Mouse (Mus musculus) right cerebral cortex, postnatal 25 days (tissue): ENCODE data around the gene Cib1.

ENCODE experiments used
- DNase-seq: peaks from one replicate; pipeline ENCODE4 v3.0.0; 2022

Gene Cib1

DNA sequence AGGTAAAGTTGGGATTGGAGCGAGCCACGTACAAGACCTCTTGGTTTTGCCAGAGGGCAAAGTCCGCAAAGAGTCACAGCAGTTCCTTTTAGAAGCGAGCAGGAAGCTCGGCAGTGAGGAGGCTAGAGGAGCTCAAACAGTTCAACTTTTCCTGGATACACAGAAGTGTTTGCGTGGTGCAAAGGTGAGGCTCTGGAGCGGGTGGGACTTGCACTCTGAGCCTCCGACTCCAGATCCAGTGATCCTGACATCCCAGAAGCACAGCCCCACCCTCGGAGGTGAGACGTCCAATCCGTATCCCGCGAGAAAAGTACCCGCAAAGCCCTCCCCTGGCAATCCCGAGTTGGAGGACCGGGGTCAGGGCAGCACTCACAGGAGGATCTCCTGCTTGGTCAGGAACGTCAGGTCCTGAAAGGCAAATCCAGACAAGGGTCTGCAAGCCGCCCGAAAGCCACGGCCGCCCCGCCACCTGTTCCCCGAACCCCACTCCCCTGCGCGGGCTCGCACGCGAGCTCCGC lies 583 bp downstream of the Cib1 start:
- no peak for DNase-seq

DNA sequence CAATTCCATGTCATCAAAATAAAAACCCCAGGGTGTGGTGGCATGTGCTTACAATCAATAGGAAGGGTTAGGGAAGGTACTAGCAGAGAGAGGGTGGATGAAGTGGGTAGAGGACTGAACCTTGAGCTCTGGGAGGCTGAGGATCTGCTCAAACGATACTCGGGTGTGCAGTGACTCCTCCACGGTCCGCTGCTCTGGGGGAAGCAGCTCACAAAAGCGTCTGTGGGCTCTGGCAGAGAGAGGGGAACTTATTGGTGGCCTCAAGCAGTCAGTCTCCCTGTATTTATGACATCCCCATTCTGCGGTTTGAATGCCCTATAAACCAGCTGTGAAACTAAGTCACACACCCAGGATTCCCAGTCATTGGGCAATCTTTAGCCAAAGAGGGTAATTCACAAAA lies 2.4 kb downstream of the Cib1 start:
- DNase-seq: no peak

DNA sequence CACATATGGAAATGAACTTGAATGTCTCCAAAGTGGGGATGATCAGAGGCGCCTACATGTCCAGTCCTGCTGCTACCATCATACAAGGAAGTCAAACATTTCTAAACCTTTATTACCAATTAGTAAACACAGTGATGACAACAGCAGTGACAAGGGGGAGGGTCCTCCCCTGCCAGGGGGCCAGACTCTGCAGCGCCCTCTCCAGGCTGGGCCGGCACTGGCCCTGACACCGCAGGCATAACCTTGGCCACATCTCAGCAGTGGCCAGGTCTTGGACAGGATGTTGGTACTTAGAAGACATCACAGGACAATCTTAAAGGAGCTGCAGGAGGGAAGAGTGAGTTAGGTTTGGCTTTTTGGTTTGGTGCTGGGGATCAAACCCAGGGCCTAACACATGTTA lies 5.5 kb downstream of the Cib1 start:
- DNase-seq: no peak

DNA sequence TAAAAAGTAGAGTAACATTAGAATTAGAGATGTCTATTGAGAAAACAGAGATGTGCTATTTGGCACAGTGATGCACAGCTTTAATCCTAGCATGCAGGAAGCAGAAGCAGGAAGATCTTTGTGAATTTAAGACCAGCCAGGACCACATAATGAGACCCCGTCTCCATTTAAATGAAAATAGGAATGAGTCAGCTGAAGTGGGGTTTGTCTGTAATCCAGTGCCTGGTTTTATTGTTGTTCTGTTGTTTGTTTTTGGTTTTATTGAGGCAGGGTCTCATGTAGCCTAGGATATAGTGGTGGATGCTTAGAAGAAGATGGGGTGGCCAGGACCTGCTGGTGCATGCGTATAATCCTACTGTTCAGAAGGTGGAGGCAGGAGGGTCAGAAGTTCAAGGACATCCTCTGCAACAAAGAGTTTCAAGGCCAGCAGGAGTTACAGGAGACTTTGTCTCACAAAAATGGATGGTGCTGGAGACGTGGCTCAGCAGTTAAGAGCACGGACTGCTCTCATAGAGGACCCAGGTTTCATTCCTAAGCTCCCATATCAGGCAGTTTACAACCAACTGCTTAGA lies 11.3 kb downstream of the Cib1 start:
- DNase-seq: no peak

DNA sequence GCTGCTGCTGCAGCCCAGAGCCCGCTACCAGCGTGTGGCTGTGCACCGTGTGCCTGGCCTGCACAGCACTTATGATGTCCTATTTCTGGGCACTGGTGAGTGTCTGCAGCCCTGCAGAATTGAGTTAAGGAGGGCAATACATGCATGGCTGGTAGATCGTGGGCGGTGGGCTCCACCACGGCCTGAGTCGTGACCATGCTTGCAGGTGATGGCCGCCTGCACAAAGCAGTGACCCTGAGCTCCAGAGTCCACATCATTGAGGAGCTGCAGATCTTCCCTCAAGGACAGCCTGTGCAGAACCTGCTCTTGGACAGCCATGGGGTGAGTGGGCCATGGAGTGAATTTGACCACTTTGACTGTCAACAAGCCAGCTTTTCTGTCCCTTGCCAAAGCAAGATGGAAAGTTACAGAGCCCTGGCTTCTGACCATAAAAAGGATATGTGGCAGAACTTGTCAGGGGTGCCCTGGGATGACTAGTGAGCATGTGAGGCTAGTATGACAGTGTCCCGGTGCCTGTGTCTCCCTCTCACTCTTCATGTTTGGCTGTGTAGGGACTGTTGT lies 12.3 kb downstream of the Cib1 start:
- no peak for DNase-seq

DNA sequence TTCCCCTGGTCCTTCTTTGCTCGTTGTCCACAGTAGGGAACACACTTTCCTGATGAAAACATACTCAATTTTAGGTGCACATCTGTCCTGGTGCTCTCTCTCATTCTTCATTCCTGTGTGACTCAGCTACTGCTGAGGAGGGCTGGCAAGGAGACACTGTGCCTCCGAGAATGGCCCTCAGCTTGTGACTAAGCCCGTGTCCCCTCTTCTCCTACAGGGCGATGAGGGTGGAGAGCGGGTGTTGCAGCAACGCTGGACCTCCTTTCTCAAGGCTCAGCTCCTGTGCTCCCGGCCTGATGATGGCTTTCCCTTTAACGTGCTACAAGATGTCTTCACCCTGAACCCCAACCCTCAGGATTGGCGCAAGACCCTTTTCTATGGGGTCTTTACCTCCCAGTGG lies 13.9 kb downstream of the Cib1 start:
- no peak for DNase-seq

DNA sequence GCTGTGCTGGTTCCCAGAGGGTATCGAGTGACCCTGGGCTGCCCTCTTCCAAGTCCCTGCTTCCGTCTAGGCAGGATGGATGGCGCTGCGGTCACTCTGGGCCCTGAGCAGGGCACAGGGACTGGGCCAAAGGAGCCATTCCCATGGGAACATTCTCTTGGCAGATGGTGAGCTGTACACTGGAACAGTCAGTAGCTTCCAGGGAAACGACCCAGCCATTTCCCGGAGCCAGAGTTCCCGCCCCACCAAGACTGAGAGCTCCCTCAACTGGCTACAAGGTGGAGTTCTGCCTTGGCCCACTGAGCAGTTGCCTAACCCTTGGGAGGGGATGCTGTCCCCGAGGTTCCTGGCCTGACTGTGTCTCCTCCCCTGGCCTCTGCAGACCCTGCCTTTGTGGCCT lies 16.0 kb downstream of the Cib1 start:
- DNase-seq: no peak

DNA sequence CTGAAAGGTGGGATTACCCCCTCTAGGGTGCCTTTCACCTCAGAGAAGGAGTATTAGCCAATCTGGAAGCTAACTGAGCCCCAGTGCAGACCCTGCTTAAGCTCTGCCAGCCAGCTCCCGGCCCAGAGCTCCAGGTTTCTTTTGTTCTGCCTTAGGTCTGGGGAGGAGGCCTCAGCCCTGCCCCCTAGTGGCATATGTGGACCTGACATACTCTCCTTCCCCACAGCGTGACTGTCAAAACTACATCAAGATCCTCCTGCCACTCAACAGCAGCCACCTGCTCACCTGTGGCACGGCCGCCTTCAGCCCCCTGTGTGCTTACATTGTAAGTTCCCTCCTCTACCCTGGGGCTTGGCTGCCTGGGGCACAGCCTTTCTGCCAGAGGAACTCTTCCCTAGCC lies 17.2 kb downstream of the Cib1 start:
- peak; percentile 62 for DNase-seq

DNA sequence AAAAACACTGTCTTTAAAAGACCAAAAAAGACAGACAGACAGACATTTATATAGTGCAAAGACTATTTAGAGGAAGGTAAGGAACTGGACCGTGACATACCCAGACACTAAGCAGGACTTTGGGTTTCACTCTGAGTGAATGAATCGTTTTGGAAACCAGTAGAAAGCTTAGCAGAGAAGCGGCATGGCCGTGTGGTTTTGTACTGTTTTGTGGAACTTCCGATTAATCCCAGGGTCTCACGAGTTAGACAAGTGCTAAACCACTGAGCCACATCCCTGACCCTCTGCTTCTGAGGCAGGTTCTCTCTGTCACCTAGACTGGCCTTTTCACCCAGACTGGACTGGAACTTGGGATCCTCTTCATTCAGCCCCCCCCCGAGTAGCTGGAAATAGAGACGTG lies 18.2 kb downstream of the Cib1 start:
- no peak for DNase-seq

DNA sequence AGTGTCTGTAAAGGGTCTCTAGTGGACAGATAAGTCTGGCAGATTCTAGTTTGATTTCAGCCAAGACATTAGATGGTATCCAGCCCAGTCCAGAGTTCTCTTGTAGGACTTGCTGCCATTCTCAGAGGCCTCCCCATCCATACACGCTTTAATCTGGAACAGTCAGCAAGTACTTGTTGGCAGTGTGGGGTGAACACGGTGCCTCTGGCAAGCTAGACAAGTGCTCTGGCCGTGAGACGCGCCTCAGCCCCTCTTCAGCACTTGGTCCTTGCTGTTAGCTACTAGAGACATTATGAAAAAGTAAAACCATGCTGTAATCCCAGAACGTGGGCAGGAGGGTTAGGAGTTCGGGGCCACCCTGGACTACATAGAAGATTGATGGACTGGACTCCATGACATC lies 19.0 kb downstream of the Cib1 start:
- no peak for DNase-seq

DNA sequence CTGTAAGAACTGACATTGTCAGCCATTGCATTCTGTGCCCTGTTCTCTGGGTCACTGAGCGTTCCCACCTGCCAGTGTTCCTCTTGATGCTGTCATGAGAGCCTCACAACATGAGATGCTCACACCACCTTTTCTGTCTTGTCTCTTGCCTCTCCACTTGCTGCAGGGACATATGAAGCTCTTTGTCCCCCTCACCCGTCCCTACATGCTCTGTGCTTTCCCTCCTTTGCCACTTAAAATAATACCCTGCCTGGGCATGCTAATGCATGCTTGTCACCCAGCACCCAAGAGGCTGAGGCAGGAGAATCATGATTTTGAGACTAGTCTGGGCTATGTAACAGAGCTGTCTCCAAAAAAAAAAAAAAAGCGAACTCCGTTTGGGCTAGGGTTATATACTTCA lies 21.6 kb downstream of the Cib1 start:
- no peak for DNase-seq

DNA sequence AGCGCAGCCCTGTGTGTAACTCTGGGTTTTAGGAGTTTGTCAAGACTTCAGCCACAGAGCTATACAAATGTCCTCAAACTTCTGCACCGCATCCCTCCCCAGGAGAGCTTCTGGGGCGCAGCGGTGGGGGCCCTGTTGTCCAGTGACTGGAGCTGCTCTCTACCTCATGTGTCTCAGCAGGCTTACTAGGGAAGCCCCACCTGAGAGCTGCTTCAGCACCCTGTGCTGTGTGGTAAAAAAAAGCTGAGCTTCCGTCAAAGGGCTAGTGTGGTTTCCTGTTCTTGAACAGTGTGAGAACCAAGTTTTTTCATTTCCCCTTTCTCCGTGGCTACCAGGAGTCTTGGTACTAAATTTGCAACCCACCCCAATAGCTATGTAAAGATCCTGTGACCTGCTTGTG lies 22.9 kb downstream of the Cib1 start:
- DNase-seq: no peak

DNA sequence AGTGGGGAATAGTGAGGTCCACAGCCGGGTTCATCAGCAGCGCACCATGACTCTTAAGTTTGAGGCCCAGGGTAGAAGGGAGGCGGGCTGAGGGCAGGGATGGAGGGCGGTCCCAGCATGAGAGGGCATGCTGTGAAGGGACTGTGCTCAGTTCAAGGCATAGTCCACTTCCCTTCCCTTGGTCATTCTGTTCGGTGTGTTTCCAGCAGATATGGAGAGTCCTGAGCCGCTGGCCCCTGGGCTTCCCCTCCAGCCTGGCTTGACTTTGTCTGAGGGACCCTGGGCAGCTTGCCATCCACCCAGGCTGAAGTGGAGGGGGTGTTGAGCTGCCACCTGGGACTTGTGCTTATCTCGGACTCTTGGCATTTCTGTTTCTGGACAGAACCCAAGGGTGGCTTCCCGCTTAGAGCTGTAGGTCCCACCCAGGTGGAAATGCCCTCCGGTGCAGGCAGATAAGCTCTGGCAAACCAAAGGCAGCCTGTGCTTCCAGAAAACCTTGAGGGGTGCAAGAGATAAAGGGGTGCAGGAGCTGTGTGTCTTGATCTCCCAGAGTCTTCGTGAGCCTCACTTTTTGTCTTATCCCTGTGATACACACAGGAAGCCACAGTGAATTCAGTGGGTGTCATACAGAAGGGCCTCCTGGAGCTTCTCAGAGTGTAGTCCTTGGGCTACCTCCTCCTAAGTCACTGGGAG lies 23.7 kb downstream of the Cib1 start:
- DNase-seq: no peak

DNA sequence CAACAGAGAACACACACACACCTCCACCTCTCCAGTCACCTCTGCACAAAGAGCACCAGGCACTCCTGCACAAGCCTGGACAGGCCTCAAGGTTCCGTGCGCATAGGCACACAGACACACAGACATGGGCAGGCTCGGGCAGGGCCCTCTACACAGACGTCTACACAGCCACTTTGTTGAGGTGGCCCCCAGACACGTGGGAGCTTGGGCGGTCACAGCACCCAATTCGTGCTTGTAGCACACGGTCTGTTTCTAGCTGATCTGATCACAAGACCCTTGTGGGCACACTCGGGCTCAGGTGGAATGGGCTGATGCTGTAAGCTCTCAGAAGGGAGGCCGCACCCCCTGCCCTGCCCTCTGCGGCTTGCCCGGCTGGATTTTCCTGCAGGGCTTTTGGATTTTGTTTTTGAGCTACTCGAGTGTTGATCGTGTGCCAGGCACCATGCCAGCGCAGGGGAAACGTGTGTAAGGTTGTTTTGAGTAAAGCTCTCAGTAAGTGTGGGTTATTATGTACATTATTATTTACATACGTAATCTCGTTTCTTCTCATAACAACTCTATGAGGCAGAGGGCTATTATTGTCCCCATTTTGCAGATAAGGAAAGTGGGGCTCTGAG lies 24.5 kb downstream of the Cib1 start:
- no peak for DNase-seq

DNA sequence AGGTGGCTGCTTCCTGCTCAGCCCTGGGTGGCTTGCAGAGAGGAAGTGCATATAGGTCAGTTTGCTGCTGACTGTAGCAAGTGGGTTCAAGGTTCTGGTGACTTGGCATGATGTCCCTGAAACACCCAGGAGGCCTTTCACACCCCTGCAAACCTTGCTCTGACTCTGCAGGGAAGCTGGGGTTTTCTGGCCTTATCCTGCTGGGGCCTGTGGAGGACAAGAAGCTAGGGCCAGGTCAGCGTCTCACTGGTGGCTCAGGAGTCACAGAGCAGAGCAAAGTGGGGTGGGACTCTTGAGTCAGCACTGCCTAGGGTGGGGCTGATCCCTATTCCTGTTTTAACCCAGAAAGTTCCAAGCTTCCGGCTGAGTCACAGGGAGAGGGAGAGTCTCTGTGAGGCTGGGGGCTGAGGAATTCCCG lies 25.3 kb downstream of the Cib1 start:
- no peak for DNase-seq

DNA sequence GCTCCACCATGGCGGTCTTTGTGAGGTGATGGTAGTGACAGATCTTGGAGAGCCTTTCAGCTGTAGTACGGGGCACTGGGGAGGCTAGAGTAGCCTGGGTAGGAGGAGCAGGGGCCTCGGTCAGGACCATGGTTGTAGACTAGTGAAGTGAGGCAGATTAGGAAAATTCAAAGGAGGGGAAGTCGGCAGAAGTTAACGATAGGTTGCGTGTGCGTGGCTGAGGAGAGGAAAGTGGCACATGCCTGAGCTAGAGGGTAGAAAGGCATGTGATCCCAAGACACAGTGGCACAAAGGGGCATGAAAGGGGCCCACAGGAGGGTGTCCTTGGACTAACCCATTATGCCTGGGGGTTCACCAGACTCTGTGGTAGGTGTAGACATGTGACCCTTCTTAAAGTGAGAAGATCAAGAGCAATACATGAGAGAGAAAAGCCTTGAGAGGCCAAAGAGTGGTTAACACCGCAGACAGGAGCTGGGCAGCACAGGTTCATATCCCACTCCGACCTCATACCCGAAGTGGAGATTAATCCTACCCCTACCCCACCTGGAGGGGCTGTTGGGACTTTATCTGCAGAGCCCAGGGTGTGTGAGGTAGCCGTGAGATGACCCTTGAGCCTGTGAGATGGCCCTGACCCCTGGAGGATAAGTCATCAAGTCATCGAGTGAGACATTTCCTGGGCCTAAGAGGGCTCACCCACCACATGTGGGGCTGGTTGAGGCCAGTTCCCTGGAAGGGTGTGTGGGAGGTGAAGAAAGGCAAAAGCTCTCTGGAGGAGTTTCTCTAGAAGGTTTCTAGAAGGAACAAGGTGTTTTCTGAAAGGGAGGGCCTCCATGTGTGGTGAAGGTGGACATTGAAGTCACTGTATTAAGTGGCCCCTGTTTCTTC lies 26.7 kb downstream of the Cib1 start:
- DNase-seq: no peak

DNA sequence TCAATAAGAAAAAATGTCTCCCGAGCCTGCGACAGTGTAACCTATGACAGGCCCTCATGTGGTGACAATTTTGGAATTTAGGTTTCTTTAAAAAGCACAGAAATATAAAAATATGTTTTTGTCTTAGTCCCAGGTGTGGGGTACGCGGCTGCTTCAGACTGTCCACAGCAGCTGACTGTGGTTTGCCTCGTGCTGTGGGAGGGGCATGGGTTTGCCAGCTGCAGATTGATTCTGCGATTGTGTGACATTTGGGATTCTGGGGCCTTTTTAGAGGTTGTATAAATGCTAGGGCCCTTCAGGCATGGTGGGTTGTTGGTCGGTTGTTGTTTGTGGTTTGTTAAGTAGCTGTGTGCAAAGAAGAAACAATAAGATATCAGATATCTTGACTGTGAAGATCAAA lies 27.7 kb downstream of the Cib1 start:
- DNase-seq: no peak

DNA sequence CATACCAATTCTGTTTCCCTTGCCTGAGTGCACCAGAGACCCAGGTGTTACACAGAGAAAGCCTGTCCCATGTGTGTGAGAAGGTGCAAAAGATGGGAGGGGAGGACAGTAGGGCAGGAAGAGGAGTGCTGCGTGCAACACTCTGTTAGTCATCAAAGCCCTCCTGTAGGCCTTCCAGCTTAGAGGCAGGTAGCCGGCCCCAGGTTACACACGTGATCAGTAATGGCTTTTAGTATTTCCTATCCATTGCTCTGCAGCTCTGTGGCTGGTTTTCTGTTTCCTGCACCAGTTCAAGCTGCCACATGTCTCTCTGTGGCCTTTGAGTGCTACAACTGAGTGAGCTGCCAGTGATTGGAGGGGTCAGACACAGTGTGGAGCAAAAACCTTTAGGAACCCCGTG lies 28.3 kb downstream of the Cib1 start:
- DNase-seq: no peak

DNA sequence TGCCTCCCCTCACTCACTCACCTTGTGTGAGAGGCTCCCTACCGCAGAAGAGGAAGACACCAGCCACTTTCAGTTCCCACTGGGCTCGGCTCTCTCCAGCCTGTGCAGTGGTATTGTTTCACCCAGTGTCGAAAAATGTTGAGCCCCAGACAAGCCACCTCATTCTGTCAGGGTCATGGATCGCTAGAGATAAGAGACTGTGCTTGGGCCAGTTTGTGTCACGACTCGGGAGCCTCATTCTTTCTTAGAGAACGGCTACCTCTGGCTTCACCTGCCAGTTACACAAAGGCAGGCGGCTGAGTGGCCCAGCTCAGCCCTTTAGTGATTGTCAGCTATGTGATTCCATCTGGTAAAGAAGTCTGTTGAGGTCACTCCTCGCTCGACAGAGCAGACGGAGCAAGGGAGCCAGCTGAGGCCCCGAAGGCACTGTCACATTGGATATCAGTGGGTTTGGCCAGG lies 28.9 kb downstream of the Cib1 start:
- no peak for DNase-seq

DNA sequence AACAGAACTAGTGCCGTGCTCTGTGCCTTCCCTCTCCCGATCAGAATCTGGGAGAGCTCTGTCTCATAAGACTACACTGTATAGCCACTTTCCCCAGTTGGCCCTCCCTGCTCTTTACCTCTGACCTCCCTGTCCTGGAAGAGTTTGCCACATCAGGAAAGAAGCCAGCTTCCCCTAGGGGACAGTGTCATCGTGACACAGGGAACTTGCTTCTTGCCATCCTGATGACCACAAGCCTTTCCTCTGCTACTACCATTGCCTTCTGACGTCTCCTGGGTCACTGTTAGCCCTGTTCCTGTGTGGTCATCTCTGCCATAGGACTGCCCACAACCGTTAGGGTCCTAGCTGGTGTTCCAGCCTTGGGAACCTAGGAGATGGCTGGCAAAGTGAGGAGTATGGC lies 29.7 kb downstream of the Cib1 start:
- DNase-seq: no peak

DNA sequence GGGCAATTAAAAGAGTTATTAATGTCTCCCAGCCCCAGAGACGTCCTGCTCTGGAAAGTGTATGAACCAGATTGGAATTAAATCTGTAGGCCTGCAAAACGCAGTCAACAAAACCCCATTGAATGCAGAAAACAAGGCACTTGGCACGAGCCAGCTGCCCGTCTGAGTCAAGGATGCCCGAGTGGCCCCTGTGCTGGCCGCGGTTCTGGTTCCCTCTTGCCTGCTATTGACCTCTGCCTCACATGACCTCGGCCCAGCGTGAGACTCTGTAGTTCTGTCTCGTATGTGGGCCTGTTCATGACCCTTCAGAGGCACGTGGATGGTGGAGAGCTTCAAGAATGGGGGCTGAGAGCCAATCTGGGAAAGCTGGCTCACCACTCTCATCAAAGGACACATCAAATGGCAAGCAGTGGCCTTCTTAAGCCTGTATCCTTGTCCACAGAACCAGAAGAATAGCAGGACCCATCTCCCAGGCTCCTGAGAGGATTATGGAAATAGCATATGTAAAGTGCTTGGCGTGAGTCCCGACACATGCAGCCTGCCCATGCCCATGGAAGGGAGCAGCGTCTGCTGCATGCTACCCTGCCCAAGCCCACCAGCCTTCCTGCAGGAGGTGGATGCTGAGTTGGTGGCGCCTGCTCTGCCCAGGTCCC lies 30.6 kb downstream of the Cib1 start:
- no peak for DNase-seq

DNA sequence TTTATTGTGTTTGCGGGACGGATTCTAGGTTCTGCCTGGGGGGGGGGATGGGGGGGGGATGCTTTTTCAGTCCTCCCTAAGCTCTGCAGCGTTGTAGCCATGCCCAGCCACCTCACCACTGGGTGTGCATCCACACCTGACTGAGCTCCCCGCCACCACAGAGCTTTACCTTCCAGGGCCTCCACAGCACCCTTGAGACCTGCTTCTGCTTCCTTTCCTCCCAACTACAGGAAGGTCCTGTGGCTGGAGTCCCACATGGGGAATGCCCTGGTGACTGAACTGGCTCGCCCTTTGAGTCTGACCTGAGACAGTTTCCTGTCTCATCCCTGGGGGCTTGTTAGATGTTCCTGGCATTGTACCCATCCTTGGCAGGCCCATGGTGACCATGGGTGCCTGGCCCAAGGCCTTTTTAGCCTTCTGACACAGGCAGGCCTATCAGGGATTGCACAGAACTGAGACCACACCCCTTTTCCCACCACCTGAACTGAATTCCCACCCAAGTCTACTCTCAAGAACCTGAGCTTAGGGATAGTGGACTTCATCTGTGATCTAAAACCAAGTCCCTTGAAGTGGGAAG lies 31.6 kb downstream of the Cib1 start:
- DNase-seq: no peak
